Mouse (Mus musculus) G1E-ER4 (cell line): ENCODE results near the gene H2-Oa. TPM values are rescaled to one million over a fixed set of nuclear protein-coding genes. Genes with fewer than 3 reads are reported as not detected.

Experiments
- GATA1 ChIP-seq: IDR thresholded peaks from one replicate; pipeline ENCODE4 v1.8.0; 2012; ENCODE audit warnings: low read length, inconsistent platforms
- polyA plus RNA-seq: library from polyadenylated mRNA; stranded (reverse); fragments of >175 nt; gene quantifications from 2 replicates; pipeline ENCODE4 v1.2.3, GENCODE M21; 2012

H2-Oa gene
- polyA plus RNA-seq, 1 experiment: not detected

DNA sequence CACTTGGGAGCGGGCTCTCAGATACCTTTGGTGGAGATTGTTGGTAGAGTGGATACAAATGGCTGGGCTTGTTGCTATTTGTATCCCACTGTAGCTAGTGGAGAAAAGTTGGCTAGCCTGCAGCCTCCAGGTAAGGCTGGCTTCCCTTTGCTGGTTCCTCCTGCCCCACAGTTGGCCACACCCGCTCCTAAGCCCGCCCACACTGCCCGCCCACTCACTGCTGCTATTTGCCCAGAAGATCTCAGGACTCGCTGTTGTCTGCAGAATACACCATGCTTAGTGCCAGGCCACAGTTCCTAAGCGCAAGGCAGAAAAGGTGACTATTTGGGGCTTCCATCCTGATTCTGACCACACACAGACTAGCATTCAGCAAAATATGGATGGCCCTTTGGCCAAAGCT, 35.3 kb downstream of the H2-Oa start:
- no peak for TF ChIP-seq GATA1

DNA sequence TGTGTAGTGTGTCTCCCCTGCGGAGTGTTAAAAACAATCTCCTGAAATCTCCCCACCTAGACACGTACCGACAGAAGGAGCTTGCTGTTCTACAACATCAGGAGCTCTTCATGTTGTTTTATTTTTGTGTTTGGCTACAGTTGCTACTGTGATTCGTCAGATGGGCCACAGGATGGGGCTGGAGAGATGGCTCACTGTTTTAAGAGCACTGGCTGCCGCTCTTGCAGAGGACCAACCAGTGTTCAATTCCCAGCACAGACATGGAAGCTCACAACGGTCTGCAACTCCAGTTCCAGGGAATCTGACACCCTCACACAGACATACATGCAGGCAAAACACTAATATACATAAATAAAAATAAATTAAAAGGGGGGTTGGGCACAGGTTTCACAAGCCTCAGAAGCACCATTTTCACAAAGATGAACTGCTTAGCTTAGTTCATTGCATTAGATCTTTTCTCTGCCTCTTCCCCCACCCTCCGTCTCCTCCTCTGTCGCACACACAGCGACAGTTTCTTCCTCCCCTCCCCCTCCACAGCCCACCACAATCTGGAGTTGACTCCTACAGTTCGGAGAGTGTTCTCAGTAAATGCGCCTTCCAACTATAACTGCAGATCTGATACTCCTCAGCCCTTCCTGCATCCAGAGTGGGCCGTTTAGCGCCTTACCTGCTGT, 36.3 kb downstream of the H2-Oa start:
- TF ChIP-seq GATA1: no peak

DNA sequence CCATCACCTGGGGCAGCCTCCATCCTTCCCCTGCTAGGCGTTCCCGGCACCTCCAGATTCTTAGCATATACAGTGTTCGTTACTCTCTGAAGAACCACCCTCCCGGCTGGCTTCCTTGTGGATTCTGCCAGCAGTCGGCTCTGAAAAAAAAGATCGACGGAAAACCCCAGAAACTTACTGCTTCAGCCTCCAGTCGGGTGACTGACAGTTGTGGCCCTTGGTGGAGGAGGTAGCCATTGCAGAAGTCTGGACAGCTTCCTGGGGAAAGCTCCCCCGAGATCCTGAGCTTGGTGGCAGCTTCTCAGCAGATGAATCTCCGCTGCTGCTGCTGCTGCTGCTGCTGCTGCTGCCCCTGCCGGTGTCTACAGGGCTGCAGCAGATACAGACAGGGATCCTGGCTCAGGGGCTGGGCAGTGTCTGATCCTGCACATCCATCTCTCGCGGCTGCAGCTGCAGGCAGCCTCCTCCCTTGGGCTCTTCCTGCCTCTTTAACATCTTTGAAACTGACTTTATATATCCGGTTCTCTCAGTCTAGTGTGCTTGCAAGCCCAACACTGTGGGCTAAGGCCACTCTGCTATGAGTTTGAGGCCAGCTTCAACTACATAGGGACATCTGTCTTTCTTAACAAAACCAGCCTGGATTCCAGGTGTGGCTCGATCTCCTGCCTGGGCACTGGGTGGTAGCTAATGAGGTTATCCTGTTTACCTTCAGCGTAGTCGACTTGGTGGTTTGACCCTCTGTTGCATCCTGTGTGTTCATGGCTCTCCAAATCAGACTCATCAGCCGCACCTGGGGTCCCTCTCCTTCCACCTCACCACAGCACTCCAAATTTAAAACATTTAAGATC, 37.0 kb downstream of the H2-Oa start:
- no peak for TF ChIP-seq GATA1

DNA sequence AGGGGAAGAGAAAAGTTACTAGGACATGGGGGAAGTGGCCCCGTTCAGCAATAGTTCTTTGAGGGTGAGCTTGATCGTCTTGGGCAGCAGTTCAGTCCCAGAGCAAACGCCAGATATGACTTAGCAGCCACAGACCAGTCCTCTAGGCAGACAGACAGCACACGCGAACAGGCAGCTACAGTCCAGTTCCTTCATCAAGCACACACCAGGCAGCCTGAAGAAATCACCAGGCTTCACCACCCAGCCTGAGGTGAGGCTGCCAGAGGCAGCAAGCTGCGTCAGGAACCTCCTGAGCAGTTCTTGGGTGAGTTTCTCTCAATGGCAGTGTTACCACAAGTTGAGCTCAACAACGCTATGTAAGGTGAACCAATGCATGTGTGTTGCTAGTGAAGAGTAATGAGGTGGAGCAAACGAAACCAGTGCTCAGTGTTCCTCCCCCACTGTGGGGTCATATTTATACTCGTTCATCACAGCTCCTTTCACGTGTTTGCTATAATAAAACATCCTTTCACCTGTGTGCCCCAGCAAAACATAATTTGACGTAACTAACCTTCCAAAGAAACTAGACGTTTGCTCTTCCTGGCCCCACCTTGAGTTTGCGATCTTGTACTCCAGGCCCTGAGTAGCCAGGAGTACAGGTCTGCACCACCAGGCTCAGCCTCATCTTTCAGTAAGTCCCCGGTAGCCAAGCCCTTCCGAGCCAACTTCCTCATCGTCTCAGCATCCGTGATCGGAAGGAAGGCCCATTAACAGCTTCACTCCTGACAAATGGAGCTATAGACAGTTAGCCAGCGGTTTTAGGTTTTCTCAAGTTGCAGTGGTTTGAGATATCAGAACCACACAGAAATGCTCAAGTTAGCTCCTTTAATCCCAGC, 38.2 kb downstream of the H2-Oa start:
- no peak for TF ChIP-seq GATA1

DNA sequence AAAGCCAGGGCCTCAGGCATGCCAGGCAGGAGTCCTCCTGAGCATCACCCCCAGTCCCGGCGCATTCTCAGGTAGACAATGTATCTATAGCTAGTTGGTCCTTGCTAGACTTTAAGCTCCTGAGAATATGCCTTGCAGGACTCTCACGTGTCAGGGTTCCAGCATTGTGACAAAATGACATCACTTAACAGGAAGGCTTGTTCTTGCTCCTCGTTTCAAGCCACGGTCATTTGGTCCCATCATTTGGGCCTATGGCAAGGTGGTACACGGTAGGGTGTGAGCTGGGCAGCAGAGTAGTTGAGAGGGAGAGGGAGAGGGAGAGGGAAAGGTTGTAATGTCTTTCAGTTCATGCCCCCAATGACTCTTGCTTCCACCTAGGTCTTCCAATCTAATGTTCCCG, 39.8 kb downstream of the H2-Oa start:
- no peak for TF ChIP-seq GATA1

DNA sequence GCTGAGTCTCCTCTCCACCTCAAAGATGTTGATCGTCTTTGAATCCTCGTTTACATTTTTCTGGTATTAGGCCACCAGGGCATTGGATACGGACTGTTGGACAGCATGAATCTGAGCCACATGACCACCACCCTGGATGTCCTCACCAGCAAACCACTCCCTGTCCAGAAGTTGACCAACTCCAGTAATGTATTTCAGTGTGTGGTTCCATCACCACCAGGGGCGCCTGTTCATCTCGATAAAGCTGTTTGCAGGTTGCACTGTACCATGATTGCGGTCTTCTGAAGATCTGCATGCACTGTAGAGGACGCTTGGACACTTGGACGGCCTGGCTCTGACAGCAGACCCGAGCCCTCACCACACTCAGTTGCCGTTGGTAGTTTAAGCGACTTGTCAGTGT, 41.1 kb downstream of the H2-Oa start:
- TF ChIP-seq GATA1: no peak

DNA sequence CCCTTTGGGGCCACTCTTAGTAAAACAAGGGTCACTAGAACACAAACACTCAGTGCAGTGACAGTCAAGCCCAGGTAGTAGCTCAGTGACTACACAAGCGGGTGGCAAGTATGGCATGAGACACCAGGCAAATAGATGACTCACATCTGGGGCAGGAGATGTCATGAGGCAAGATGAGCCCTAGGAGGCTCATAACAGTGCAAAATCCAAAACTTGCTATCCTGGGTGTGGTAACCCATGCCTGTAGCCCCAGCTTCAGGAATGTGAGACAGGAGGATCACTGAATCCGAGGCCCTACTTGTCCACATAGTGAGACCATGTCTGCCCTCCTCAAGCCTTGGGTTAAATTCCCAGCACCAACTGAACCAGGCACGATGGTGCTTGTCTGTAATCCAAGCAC, 42.3 kb downstream of the H2-Oa start:
- no peak for TF ChIP-seq GATA1

DNA sequence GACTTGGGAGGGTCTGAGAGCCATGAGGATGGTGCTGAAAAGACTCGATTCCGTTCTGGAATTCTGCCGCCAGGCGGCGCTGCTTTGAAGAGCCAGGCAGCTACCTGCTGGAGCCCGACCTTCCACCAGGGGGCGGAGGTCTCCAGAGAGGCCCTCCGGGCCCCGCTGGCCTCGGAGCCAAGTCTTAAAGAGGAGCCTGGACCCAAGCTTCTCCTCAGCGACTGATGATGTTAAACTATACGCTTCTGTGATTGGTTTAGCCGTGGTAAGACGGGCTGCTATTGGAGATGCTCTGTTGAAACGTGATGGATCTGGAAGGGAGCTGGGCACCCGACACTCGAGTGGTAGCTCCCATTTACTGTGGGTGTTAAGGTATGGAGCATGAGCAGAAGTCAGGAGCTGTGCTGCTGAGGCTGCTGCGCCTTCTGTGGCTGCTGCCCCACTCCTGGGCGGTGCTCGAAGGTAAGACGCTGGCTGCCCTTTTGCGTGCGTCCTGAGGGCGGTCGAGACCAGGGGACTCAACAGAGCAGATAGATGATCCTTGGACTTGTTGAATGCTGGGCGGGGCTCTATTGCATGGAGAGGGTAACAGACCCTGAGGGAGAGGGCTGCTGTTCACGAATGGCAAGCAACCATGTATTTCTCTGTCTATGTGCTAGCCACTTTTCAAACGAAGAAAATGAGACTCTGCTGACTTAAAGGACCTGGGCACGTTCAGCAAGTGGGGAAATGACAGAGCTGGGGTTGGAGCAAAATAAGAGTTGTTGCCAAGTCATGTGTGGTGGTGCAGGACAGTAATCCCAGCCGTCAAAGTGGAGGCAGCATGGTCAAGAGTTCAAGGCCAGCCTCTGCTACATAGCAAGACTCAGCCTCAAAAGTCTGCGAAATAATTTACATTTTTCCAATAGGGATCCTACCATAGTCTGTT, 43.4 kb downstream of the H2-Oa start:
- no peak for TF ChIP-seq GATA1

DNA sequence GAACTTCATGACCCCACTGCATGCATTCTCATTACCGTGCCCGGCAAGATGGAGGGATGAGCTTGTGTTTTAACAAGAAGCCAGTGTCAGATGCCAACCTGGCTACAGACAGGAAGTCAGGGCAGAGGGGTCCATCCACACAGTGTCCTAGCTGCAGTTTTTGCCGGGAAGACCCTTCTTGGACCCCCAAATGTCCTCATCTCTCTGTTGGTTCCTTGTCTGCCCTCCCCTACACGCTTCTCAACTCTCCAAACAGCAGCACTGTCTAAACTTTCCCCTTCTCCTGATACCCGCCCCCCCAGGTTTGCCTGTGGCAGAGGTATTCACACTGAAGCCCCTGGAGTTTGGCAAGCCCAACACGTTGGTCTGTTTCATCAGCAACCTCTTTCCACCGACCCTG, 45.5 kb downstream of the H2-Oa start:
- TF ChIP-seq GATA1: no peak

DNA sequence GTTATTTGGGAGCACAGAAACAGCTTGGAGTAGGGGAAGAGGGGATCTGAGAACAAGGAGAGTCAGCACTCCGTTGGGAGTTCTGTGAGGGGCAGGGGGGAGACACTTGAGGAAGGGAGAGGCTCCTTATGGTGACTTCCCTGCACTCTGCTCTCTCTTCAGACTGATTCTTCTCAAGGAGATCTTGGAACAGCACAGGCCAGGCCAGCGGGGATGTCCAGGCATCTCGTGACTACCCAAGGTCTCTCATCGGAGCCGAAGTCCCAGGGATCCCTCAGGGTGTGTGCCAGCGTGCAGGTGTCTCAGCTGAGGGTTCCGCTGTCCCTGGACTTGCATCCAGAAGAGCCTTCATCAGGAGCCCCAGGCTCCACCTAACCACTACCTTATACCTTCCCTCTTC, 46.5 kb downstream of the H2-Oa start:
- TF ChIP-seq GATA1: no peak

DNA sequence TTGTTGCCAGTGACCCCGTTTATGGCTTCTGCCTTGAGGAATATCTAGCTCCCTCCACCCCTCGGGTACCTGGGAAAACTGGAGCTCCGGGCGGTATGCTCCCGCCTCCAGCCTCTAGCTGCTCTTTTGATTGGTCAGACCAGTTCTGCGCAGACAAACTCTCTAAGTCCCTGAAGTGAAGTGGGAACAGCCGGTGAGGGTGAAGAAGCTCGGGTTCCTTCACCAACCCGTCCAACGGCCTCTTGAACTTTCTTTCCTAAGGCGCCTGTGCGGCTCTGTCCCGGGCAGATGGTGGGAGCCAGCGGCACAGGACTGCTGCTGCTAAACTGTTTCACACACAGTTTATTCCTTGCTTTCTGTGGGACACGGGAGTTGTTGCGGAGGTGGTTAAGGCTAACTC, 47.3 kb downstream of the H2-Oa start:
- TF ChIP-seq GATA1: no peak

DNA sequence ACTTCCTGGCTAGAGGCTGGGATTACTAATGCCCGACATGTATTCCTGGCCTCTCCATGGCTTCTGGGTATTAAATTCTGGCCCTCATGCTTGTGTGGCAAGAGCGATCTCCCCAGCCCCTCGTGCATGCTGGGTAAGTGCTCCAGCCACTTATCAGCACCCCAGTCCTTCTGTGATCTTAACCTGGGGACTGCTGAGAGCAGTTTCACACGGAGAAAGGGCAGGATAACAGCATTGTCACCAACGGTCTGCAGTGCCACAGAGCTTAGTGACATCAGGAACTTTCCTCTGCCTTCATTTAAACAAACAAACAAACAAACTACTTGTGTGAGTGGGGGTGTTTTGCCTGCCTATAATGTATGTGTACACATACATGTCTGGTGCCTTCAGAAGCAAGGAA, 48.1 kb downstream of the H2-Oa start:
- TF ChIP-seq GATA1: no peak

DNA sequence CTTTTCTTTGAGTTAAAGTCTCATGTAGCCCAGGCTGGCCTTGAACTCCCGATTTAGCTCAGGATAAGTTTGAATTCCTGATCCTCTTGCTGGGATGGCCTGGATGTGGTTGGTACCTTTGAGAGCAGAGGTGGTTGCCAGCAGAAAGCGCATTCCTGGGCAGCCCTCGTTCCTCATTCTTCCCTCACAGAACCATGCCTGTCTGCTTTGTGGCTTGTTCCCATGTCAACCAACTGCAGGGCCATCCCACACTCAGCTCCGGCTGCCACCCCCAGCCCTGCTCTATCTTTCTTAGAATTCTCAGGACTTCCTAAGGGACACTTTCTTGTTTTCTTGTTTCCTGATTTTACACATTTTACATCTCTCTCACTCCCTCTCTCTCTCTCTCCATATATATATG, 49.3 kb downstream of the H2-Oa start:
- TF ChIP-seq GATA1: no peak

DNA sequence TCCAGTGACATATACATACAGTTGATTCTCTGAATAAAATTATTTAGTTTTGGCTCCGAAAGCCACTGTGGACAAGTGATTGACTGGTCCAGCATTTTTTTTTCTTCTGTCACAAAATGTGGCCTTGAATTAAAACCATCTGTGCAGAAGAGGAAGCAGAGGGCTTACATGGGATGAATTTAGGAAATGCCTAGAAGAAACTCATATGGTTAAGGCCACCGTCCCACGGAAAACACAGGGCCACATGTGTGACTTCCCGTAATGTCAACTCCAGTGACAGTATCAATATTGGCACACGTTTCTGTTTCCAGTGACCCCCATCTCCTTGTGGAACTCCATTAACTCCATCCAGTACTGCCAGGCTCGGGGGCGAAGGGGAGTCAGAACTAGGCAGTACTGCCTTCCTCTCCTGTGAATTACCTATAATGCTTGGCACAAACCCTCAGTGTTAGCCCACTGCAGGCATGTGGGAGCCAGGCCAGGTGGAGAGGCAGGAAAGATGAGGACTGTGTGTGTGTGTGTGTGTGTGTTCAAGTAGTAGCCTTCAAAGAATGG, 50.4 kb downstream of the H2-Oa start:
- TF ChIP-seq GATA1: no peak

DNA sequence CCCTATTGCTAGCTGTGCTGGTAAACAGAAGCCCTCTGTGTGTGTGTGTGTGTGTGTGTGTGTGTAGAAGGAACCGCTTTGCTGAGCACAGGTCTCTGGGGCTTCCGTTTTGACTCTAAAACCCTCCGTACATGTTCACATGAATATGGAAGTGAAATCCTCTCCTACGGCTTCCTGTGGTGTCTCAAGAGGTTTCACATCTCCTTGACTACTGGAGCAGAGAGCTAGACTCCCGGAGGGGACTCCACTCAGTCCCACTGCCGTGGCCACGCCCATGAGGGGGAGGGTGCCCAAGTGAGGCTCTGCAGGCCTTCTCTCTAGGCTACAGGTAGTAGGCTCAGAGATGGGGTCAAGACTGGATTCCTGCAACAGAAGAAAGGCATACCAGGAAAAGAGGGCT, 50.9 kb downstream of the H2-Oa start, which contains the start of gene H2-DMb2:
Gene H2-DMb2 (plus strand): TSS at position 275 of the 400 bp plus-strand sequence.
- TF ChIP-seq GATA1: no peak
